Mouse (Mus musculus) neural tube, embryonic 11.5 days (tissue): ENCODE measurements around the gene Mink1. TPM values are rescaled to one million over a fixed set of nuclear protein-coding genes. Genes with fewer than 3 reads are reported as not detected.
A peak's percentile ranks its signal among the peaks of the same experiment; 100 is the strongest.

Source experiments
- ATAC-seq: fragments of 200-750 bp; cut with Nextera tagmentation; 2 replicates; pipeline ENCODE4 v1.8.0; 2017; ENCODE audit warnings: moderate number of reproducible peaks, mild to moderate bottlenecking, moderate TSS enrichment, moderate library complexity; ENCODE audit not compliant: insufficient read depth, low FRiP score, low TSS enrichment
- DNase-seq: peaks from one replicate; pipeline ENCODE4 v3.0.0-alpha.2; 2015; ENCODE audit warnings: low spot score
- H3K27ac ChIP-seq: fragments of 300-500 bp; sonication (generic); 2 replicates; pipeline ENCODE4 v1.5.1; 2014; ENCODE audit warnings: low read depth, mild to moderate bottlenecking, low read length
- H3K27me3 ChIP-seq: fragments of 300-500 bp; sonication (generic); 2 replicates; pipeline ENCODE4 v1.6.1; 2014; ENCODE audit warnings: mild to moderate bottlenecking, low read length, mixed read lengths; ENCODE audit not compliant: control insufficient read depth, insufficient read depth
- H3K36me3 ChIP-seq: fragments of 300-500 bp; sonication (generic); 2 replicates; pipeline ENCODE4 v1.6.1; 2014; ENCODE audit warnings: mild to moderate bottlenecking, low read length, moderate library complexity, mixed read lengths; ENCODE audit not compliant: control insufficient read depth, insufficient read depth
- H3K4me1 ChIP-seq: fragments of 300-500 bp; sonication (generic); 2 replicates; pipeline ENCODE4 v1.6.1; 2014; ENCODE audit warnings: low read length, mixed read lengths; ENCODE audit not compliant: control insufficient read depth, insufficient read depth
- H3K4me2 ChIP-seq: fragments of 300-500 bp; sonication (generic); 2 replicates; pipeline ENCODE4 v1.6.1; 2014; ENCODE audit warnings: low read depth, mild to moderate bottlenecking, moderate library complexity
- H3K4me3 ChIP-seq: fragments of 300-500 bp; sonication (generic); 2 replicates; pipeline ENCODE4 v1.5.1; 2014; ENCODE audit warnings: low read depth, low read length
- H3K9ac ChIP-seq: fragments of 300-500 bp; sonication (generic); 2 replicates; pipeline ENCODE4 v1.6.1; 2014; ENCODE audit warnings: mild to moderate bottlenecking, low read length
- H3K9me3 ChIP-seq: fragments of 300-500 bp; sonication (generic); 2 replicates; pipeline ENCODE4 v1.6.1; 2016; ENCODE audit warnings: low read length; ENCODE audit not compliant: control insufficient read depth
- WGBS: fragments of 180-500 bp; shearing (Covaris S2); extraction: QIAGEN DNeasy Blood & Tissue Kit; methylation state at CpG from one replicate; pipeline ENCODE4 v1.1.7; 2014; 5-methylcytosine and 5-hydroxymethylcytosine counted together
- polyA plus RNA-seq: library from polyadenylated mRNA; unstranded; fragments of >200 nt; fragmentation: Nextera tagmentation; extraction: Ambion mirVana; gene quantifications from 2 replicates; pipeline ENCODE4 v1.2.1, GENCODE M21; 2014

Mink1 gene
- polyA plus RNA-seq, 1 experiment from 2014 or later = 16.0 TPM

- peak within 1 kb of the TSS; percentile 75 for H3K4me2 ChIP-seq
- H3K36me3 ChIP-seq = no peaks in the 10 kb centered on the region
- no peaks in the 10 kb centered on the region; the same call in 1 of the 2 replicates for H3K4me1 ChIP-seq
- peak within 1 kb of the TSS; percentile 49 for H3K4me3 ChIP-seq
- DNase-seq (peak; percentile 86), ATAC-seq (peak; percentile 53)
- H3K9ac ChIP-seq = peak within 1 kb of the TSS; percentile 57
- peaks cover 11% of the 10 kb centered on the region for H3K27me3 ChIP-seq
- WGBS = under 1% methylated on average over 47 of the region's 65 CpGs
- no peak within 1 kb of the TSS for H3K27ac ChIP-seq
- no peaks in the 10 kb centered on the region for H3K9me3 ChIP-seq
Measured at GRCm38 (mm10) chr11:70539877-70540587, 22.6 kb upstream of the Mink1 start, which contains the start of gene Pld2. Gene Pld2 (plus strand): TSS chr11:70540064.

GRCm38 (mm10) chr11:70540928-70541327 is 21.8 kb upstream of the Mink1 start:
- WGBS = 90% methylated on average over 7 of the region's 7 CpGs
- no peaks in the 10 kb centered on the region; the same call in 1 of the 2 replicates for H3K4me1 ChIP-seq
- no peak overlapping the region for H3K9ac ChIP-seq
- no peak overlapping the region for H3K4me3 ChIP-seq
- ATAC-seq (no peak), DNase-seq (no peak)
- H3K9me3 ChIP-seq = no peaks in the 10 kb centered on the region
- no peaks in the 10 kb centered on the region for H3K36me3 ChIP-seq
- H3K27ac ChIP-seq = no peak overlapping the region
- H3K4me2 ChIP-seq = peak overlapping the region; percentile 75; the same call in 1 of the 2 replicates
- peaks cover 11% of the 10 kb centered on the region for H3K27me3 ChIP-seq

- WGBS = 74% methylated on average over 5 of the region's 5 CpGs
- H3K4me2 ChIP-seq = no peak overlapping the region
- ATAC-seq = no peak
- H3K27ac ChIP-seq = no peak overlapping the region
- DNase-seq = no peak
- peaks cover 11% of the 10 kb centered on the region for H3K27me3 ChIP-seq
- H3K4me1 ChIP-seq = no peaks in the 10 kb centered on the region; the same call in 1 of the 2 replicates
- no peaks in the 10 kb centered on the region for H3K9me3 ChIP-seq
- no peaks in the 10 kb centered on the region for H3K36me3 ChIP-seq
- no peak overlapping the region for H3K4me3 ChIP-seq
- no peak overlapping the region for H3K9ac ChIP-seq
Measured at GRCm38 (mm10) chr11:70541415-70541814, 21.3 kb upstream of the Mink1 start.

GRCm38 (mm10) chr11:70544496-70544895 is 18.2 kb upstream of the Mink1 start:
- Histone ChIP-seq H3K36me3 (no peaks in the 10 kb centered on the region), H3K4me1 (no peaks in the 10 kb centered on the region; the same call in 1 of the 2 replicates), H3K4me2 (no peak overlapping the region), H3K9me3 (no peaks in the 10 kb centered on the region), H3K4me3 (no peak overlapping the region), H3K9ac (no peak overlapping the region), H3K27me3 (peaks cover 7% of the 10 kb centered on the region), H3K27ac (no peak overlapping the region)
- no peak for DNase-seq
- no peak for ATAC-seq
- 75% methylated on average over 7 of the region's 7 CpGs for WGBS

GRCm38 (mm10) chr11:70551526-70551925 is 11.2 kb upstream of the Mink1 start:
- peaks cover 5% of the 10 kb centered on the region; the same call in 1 of the 2 replicates for H3K4me1 ChIP-seq
- H3K4me2 ChIP-seq = no peak overlapping the region
- no peak overlapping the region for H3K27ac ChIP-seq
- WGBS = 89% methylated on average over 8 of the region's 8 CpGs
- DNase-seq (no peak), ATAC-seq (no peak)
- no peak overlapping the region for H3K4me3 ChIP-seq
- H3K27me3 ChIP-seq = no peaks in the 10 kb centered on the region
- H3K36me3 ChIP-seq = no peaks in the 10 kb centered on the region
- no peaks in the 10 kb centered on the region for H3K9me3 ChIP-seq
- no peak overlapping the region for H3K9ac ChIP-seq

- no peak overlapping the region for H3K27ac ChIP-seq
- WGBS = 16% methylated on average over 7 of the region's 7 CpGs
- DNase-seq (no peak), ATAC-seq (no peak)
- no peaks in the 10 kb centered on the region for H3K9me3 ChIP-seq
- H3K36me3 ChIP-seq = no peaks in the 10 kb centered on the region
- H3K4me1 ChIP-seq = peaks cover 5% of the 10 kb centered on the region; the same call in 1 of the 2 replicates
- no peaks in the 10 kb centered on the region for H3K27me3 ChIP-seq
- no peak overlapping the region for H3K9ac ChIP-seq
- no peak overlapping the region for H3K4me3 ChIP-seq
- H3K4me2 ChIP-seq = no peak overlapping the region
Measured at GRCm38 (mm10) chr11:70553940-70554339, 8.7 kb upstream of the Mink1 start.

GRCm38 (mm10) chr11:70557545-70557944 is 5.1 kb upstream of the Mink1 start:
- DNase-seq (no peak), ATAC-seq (no peak)
- 89% methylated on average over 9 of the region's 9 CpGs for WGBS
- no peak overlapping the region for H3K27ac ChIP-seq
- no peak overlapping the region for H3K4me2 ChIP-seq
- no peaks in the 10 kb centered on the region for H3K9me3 ChIP-seq
- no peaks in the 10 kb centered on the region for H3K27me3 ChIP-seq
- no peaks in the 10 kb centered on the region for H3K36me3 ChIP-seq
- H3K4me3 ChIP-seq = no peak overlapping the region
- no peak overlapping the region for H3K9ac ChIP-seq
- H3K4me1 ChIP-seq = peaks cover 5% of the 10 kb centered on the region; the same call in 1 of the 2 replicates

GRCm38 (mm10) chr11:70561937-70562286 is 769 bp upstream of the Mink1 start:
- Histone ChIP-seq H3K27me3 (no peaks in the 10 kb centered on the region), H3K9me3 (no peaks in the 10 kb centered on the region), H3K4me2 (peak overlapping the region; percentile 93), H3K4me3 (peak overlapping the region; percentile 81), H3K9ac (peak overlapping the region; percentile 82), H3K4me1 (peaks cover 30% of the 10 kb centered on the region), H3K36me3 (no peaks in the 10 kb centered on the region), H3K27ac (peak overlapping the region; percentile 56; the same call in 1 of the 2 replicates)
- WGBS = 4% methylated on average over 2 of the region's 2 CpGs
- no peak for DNase-seq
- 0 out of 2 replicates have a peak, but pooled peaks have one; percentile 7 for ATAC-seq

GRCm38 (mm10) chr11:70562995-70563469 is 351 bp downstream of the Mink1 start:
- no peaks in the 10 kb centered on the region for H3K27me3 ChIP-seq
- ATAC-seq = peak; percentile 68; the same call in 1 of the 2 replicates
- WGBS = 0% methylated on average over 19 of the region's 31 CpGs
- peak overlapping the region; percentile 82 for H3K9ac ChIP-seq
- H3K4me1 ChIP-seq = peaks cover 31% of the 10 kb centered on the region
- peak; percentile 25 for DNase-seq
- H3K27ac ChIP-seq = peak overlapping the region; percentile 56
- no peaks in the 10 kb centered on the region for H3K9me3 ChIP-seq
- no peaks in the 10 kb centered on the region for H3K36me3 ChIP-seq
- H3K4me2 ChIP-seq = peak overlapping the region; percentile 93
- peak overlapping the region; percentile 81 for H3K4me3 ChIP-seq
